Mouse (Mus musculus) kidney, postnatal 0 days (tissue): Measurements from ENCODE around the gene Ncoa1. TPM values are rescaled to one million over a fixed set of nuclear protein-coding genes. Genes with fewer than 3 reads are reported as not detected.

Experiments used
- ATAC-seq: fragments of 200-750 bp; cut with Nextera tagmentation; replicated peaks from 2 replicates; pipeline ENCODE4 v1.8.0; 2017; ENCODE audit warnings: low read depth, moderate number of reproducible peaks, moderate TSS enrichment, moderate library complexity; ENCODE audit not compliant: low FRiP score
- DNase-seq: peaks from one replicate; pipeline ENCODE4 v3.0.0-alpha.2; 2016; ENCODE audit warnings: low spot score
- H3K27ac ChIP-seq: fragments of 300-500 bp; sonication (generic); 2 replicates; pipeline ENCODE4 v1.5.1; 2014; ENCODE audit warnings: mild to moderate bottlenecking
- H3K27me3 ChIP-seq: fragments of 300-500 bp; sonication (generic); 2 replicates; pipeline ENCODE4 v1.6.1; 2014; ENCODE audit warnings: low read length, mixed read lengths; ENCODE audit not compliant: insufficient read depth
- H3K36me3 ChIP-seq: fragments of 300-500 bp; sonication (generic); 2 replicates; pipeline ENCODE4 v1.6.1; 2014; ENCODE audit warnings: low read length, mixed read lengths; ENCODE audit not compliant: insufficient read depth
- H3K4me1 ChIP-seq: fragments of 300-500 bp; sonication (generic); replicated peaks from 2 replicates; pipeline ENCODE4 v1.6.1; 2014; ENCODE audit warnings: antibody characterized with exemption, low read length, mixed read lengths; ENCODE audit not compliant: insufficient read depth
- H3K4me2 ChIP-seq: fragments of 300-500 bp; sonication (generic); 2 replicates; pipeline ENCODE4 v1.6.1; 2014; ENCODE audit warnings: mild to moderate bottlenecking, low read length, moderate library complexity, mixed read lengths
- H3K4me3 ChIP-seq: fragments of 300-500 bp; sonication (generic); replicated peaks from 2 replicates; pipeline ENCODE4 v1.5.1; 2014; ENCODE audit warnings: low read depth, low read length
- H3K9ac ChIP-seq: fragments of 300-500 bp; sonication (generic); 2 replicates; pipeline ENCODE4 v1.6.1; 2014; ENCODE audit warnings: low read depth, low read length
- H3K9me3 ChIP-seq: fragments of 300-500 bp; sonication (generic); replicated peaks from 2 replicates; pipeline ENCODE4 v1.6.1; 2016; ENCODE audit warnings: low read length, inconsistent platforms, mixed read lengths
- CTCF ChIP-seq: IDR thresholded peaks from 2 replicates; pipeline ENCODE4 v1.5.1; 2016; ENCODE audit warnings: antibody characterized with exemption, low read depth, mild to moderate bottlenecking, moderate library complexity
- WGBS: fragments of 180-500 bp; shearing (Covaris S2); extraction: QIAGEN DNeasy Blood & Tissue Kit; methylation state at CpG from one replicate; pipeline ENCODE4 v1.1.7; 2014; 5-methylcytosine and 5-hydroxymethylcytosine counted together
- polyA plus RNA-seq: library from polyadenylated mRNA; unstranded; fragments of >200 nt; fragmentation: Nextera tagmentation; extraction: Ambion mirVana; gene quantifications from 2 replicates; pipeline ENCODE4 v1.2.1, GENCODE M21; 2015

Ncoa1 gene
- polyA plus RNA-seq, 1 experiment from 2014 or later = 8.7 TPM

- TF ChIP-seq CTCF = peak; percentile 26; the same call in 1 of the 2 replicates
- no peaks in the 10 kb centered on the region for H3K4me1 ChIP-seq
- H3K27me3 ChIP-seq = no peaks in the 10 kb centered on the region
- no peak overlapping the region for H3K27ac ChIP-seq
- no peak overlapping the region for H3K4me2 ChIP-seq
- 76% methylated on average over 5 of the region's 5 CpGs for WGBS
- no peaks in the 10 kb centered on the region for H3K9me3 ChIP-seq
- H3K4me3 ChIP-seq = no peak overlapping the region
- no peak overlapping the region for H3K9ac ChIP-seq
- H3K36me3 ChIP-seq = no peaks in the 10 kb centered on the region
- DNase-seq = no peak
- ATAC-seq = no peak
Measured at GRCm38 (mm10) chr12:4356834-4357445, 120.0 kb downstream of the Ncoa1 start.

- Histone ChIP-seq H3K27me3 (no peaks in the 10 kb centered on the region), H3K36me3 (no peaks in the 10 kb centered on the region), H3K4me2 (no peak overlapping the region), H3K9me3 (no peaks in the 10 kb centered on the region), H3K27ac (no peak overlapping the region), H3K9ac (no peak overlapping the region), H3K4me3 (no peak overlapping the region), H3K4me1 (no peaks in the 10 kb centered on the region)
- no peak for TF ChIP-seq CTCF
- DNase-seq (peak; percentile 40), ATAC-seq (no peak)
- WGBS = 61% methylated on average over 2 of the region's 2 CpGs
Measured at GRCm38 (mm10) chr12:4355019-4355730, 121.8 kb downstream of the Ncoa1 start.

GRCm38 (mm10) chr12:4343216-4343615 lies 133.8 kb downstream of the Ncoa1 start:
- H3K4me2 ChIP-seq = no peak overlapping the region
- H3K27ac ChIP-seq = no peak overlapping the region
- DNase-seq (no peak), ATAC-seq (no peak)
- no peaks in the 10 kb centered on the region for H3K4me1 ChIP-seq
- no peak overlapping the region for H3K9ac ChIP-seq
- WGBS = 91% methylated on average over 2 of the region's 2 CpGs
- H3K27me3 ChIP-seq = no peaks in the 10 kb centered on the region
- no peak for TF ChIP-seq CTCF
- H3K4me3 ChIP-seq = no peak overlapping the region
- H3K9me3 ChIP-seq = no peaks in the 10 kb centered on the region
- no peaks in the 10 kb centered on the region for H3K36me3 ChIP-seq

GRCm38 (mm10) chr12:4342087-4342486 lies 134.9 kb downstream of the Ncoa1 start:
- H3K27me3 ChIP-seq = no peaks in the 10 kb centered on the region
- 74% methylated on average over 3 of the region's 3 CpGs for WGBS
- no peaks in the 10 kb centered on the region for H3K9me3 ChIP-seq
- H3K4me3 ChIP-seq = no peak overlapping the region
- H3K27ac ChIP-seq = no peak overlapping the region
- DNase-seq (no peak), ATAC-seq (no peak)
- no peak overlapping the region for H3K9ac ChIP-seq
- H3K4me2 ChIP-seq = no peak overlapping the region
- no peaks in the 10 kb centered on the region for H3K36me3 ChIP-seq
- no peaks in the 10 kb centered on the region for H3K4me1 ChIP-seq
- TF ChIP-seq CTCF = no peak

- Histone ChIP-seq H3K9me3 (no peaks in the 10 kb centered on the region), H3K27ac (no peak overlapping the region), H3K27me3 (no peaks in the 10 kb centered on the region), H3K4me3 (no peak overlapping the region), H3K9ac (no peak overlapping the region), H3K4me2 (no peak overlapping the region), H3K4me1 (no peaks in the 10 kb centered on the region), H3K36me3 (no peaks in the 10 kb centered on the region)
- no peak for TF ChIP-seq CTCF
- DNase-seq (no peak), ATAC-seq (no peak)
- WGBS = 74% methylated on average over 3 of the region's 3 CpGs
Measured at GRCm38 (mm10) chr12:4340325-4340924, 136.6 kb downstream of the Ncoa1 start.

GRCm38 (mm10) chr12:4323604-4324003 lies 153.4 kb downstream of the Ncoa1 start:
- ATAC-seq = no peak
- no peaks in the 10 kb centered on the region for H3K9me3 ChIP-seq
- no peaks in the 10 kb centered on the region for H3K27me3 ChIP-seq
- no peak overlapping the region for H3K27ac ChIP-seq
- H3K4me1 ChIP-seq = no peaks in the 10 kb centered on the region
- H3K4me3 ChIP-seq = no peak overlapping the region
- no peak overlapping the region for H3K9ac ChIP-seq
- no peak for TF ChIP-seq CTCF
- 78% methylated on average over 5 of the region's 5 CpGs for WGBS
- no peak overlapping the region for H3K4me2 ChIP-seq
- H3K36me3 ChIP-seq = 0 out of 2 replicates have a peak, but pooled peaks cover 4% of the 10 kb centered on the region
- no peak for DNase-seq
